In the genomic region with DNA sequence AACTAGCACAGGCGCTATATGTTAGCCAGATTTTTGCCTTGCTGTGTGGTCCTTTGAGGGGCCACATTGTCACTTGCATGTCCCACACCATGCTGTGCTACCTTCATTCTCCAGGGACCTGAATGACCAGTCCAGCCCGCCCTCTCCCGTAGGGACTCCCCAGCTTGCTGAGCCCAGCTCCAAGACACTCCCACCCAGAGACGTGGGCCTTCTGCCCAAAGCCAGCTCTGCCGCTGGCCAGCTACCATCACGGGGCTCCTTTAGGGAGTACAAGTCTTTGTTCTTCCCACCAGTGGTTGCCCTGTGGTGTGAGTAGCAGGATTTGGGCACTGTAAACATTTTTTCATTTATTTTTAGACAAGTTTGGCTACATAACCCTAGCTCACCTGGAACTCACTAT, we compare ENCODE assay signal across 12 mouse cellular contexts.
DNase-seq lines count a peak whose midpoint lies in the region; ATAC-seq lines count a peak whose summit lies in the region.
"Had no signal": no experiment of that assay in that cellular context is flagged by ENCODE, and none has a peak within 500 bp of the region (broad histone marks: within the 10 kb centered on the region; RNA-seq: fewer than 3 reads in every experiment).

No protein-coding gene starts in this region.

- DNase-seq in adrenal gland, adult 2 months: peak; percentile 19
- no peak for DNase-seq in adrenal gland, postnatal 25 days
- peak; percentile 73 to 74 for DNase-seq in heart, postnatal 10 days
- no peak for DNase-seq in heart, adult 8-10 months (ENCODE audit: low spot score)
- DNase-seq in midbrain, embryonic 10.5 days (ENCODE audit: low spot score): no peak
- no peak for DNase-seq in midbrain, embryonic 11.5 days (ENCODE audit: low spot score, missing footprints)
- no peak for DNase-seq in liver, embryonic 11.5 days (ENCODE audit: low spot score)
- DNase-seq: cerebellum, adult 11 months; kidney, postnatal 4 days; right cerebral cortex, postnatal 4 days had no signal

- intact Hi-C loops in heart, postnatal 10 days (cut with DNase I): loop anchor here (5.0 kb wide), 1 partner anchor 109 kb away; no protein-coding TSS in a partner anchor

- WGBS in midbrain, embryonic 10.5 days: 66% methylated on average over 6 of the region's 6 CpGs
- 66% methylated on average over 6 of the region's 6 CpGs for WGBS in midbrain, embryonic 11.5 days
- 62% methylated on average over 6 of the region's 6 CpGs for WGBS in stomach, embryonic 15.5 days
- WGBS in liver, embryonic 11.5 days: 79% methylated on average over 6 of the region's 6 CpGs

- peaks cover 50% of the 10 kb centered on the region for H3K4me1 ChIP-seq in midbrain, embryonic 10.5 days
- H3K4me1 ChIP-seq in midbrain, embryonic 11.5 days (ENCODE audit: control insufficient read depth, insufficient read depth, low read length): peaks cover 9% of the 10 kb centered on the region
- H3K4me1 ChIP-seq in stomach, embryonic 15.5 days: peaks cover 39% of the 10 kb centered on the region
- H3K4me1 ChIP-seq in liver, embryonic 11.5 days (replicated peaks; ENCODE audit: control insufficient read depth, insufficient read depth, low read length): 0 out of 2 replicates have a peak, but pooled peaks cover 3% of the 10 kb centered on the region

- H3K27me3 ChIP-seq in midbrain, embryonic 10.5 days (ENCODE audit: low read depth, poor library complexity, severe bottlenecking): peaks cover 9% of the 10 kb centered on the region
- no peaks in the 10 kb centered on the region for H3K27me3 ChIP-seq in midbrain, embryonic 11.5 days (ENCODE audit: control insufficient read depth, insufficient read depth, low read length)
- H3K27me3 ChIP-seq in stomach, embryonic 15.5 days (replicated peaks): no peaks in the 10 kb centered on the region
- no peaks in the 10 kb centered on the region for H3K27me3 ChIP-seq in liver, embryonic 11.5 days (replicated peaks; ENCODE audit: control insufficient read depth, insufficient read depth, low read length)

- H3K36me3 ChIP-seq in midbrain, embryonic 10.5 days: no peaks in the 10 kb centered on the region
- H3K36me3 ChIP-seq in midbrain, embryonic 11.5 days (ENCODE audit: control insufficient read depth, insufficient read depth, low read length): no peaks in the 10 kb centered on the region
- H3K36me3 ChIP-seq in stomach, embryonic 15.5 days: no peaks in the 10 kb centered on the region
- no peaks in the 10 kb centered on the region for H3K36me3 ChIP-seq in liver, embryonic 11.5 days (ENCODE audit: control insufficient read depth, insufficient read depth, low read length)

- H3K9me3 ChIP-seq in midbrain, embryonic 10.5 days (replicated peaks): no peaks in the 10 kb centered on the region
- no peaks in the 10 kb centered on the region for H3K9me3 ChIP-seq in midbrain, embryonic 11.5 days (ENCODE audit: control insufficient read depth, low read length)
- H3K9me3 ChIP-seq in stomach, embryonic 15.5 days: no peaks in the 10 kb centered on the region
- H3K9me3 ChIP-seq in liver, embryonic 11.5 days (ENCODE audit: control insufficient read depth, low read length): no peaks in the 10 kb centered on the region

- H3K4me2 ChIP-seq in midbrain, embryonic 11.5 days: no peak overlapping the region
- H3K4me2 ChIP-seq in stomach, embryonic 15.5 days: no peak overlapping the region
- H3K4me2 ChIP-seq in liver, embryonic 11.5 days: no peak overlapping the region

- no peak for ATAC-seq in midbrain, embryonic 11.5 days (ENCODE audit: low FRiP score)
- no peak for ATAC-seq in stomach, embryonic 15.5 days (ENCODE audit: insufficient read depth, low FRiP score, low read depth)
- no peak for ATAC-seq in liver, embryonic 11.5 days (replicated peaks; ENCODE audit: low FRiP score)

- no peak overlapping the region for H3K9ac ChIP-seq in midbrain, embryonic 11.5 days (ENCODE audit: low read length)
- H3K9ac ChIP-seq in stomach, embryonic 15.5 days: no peak overlapping the region
- no peak overlapping the region for H3K9ac ChIP-seq in liver, embryonic 11.5 days (ENCODE audit: low read depth, low read length)
- H3K9ac ChIP-seq: liver, embryonic 14.5 days had no signal

- no peak overlapping the region for H3K4me3 ChIP-seq in midbrain, embryonic 10.5 days
- no peak overlapping the region for H3K4me3 ChIP-seq in midbrain, embryonic 11.5 days (ENCODE audit: low read depth, low read length)
- H3K4me3 ChIP-seq in stomach, embryonic 15.5 days (replicated peaks): no peak overlapping the region
- H3K4me3 ChIP-seq in liver, embryonic 11.5 days (ENCODE audit: low read depth, low read length): no peak overlapping the region

- H3K27ac ChIP-seq in midbrain, embryonic 10.5 days (replicated peaks): peak overlapping the region; percentile 61; the same call in 1 of the 2 replicates
- no peak overlapping the region for H3K27ac ChIP-seq in midbrain, embryonic 11.5 days (ENCODE audit: low read depth, low read length)
- 0 out of 2 replicates have a peak overlapping the region, but pooled peaks have one; percentile 38 for H3K27ac ChIP-seq in stomach, embryonic 15.5 days
- no peak overlapping the region for H3K27ac ChIP-seq in liver, embryonic 11.5 days (ENCODE audit: low read depth, low read length)
- H3K27ac ChIP-seq: liver, embryonic 14.5 days had no signal

Comparison
In these comparisons a context has a peak if more than half of its experiments do, and no peak if none do; other contexts are left out.
1. DNase-seq: peak in adrenal gland, adult 2 months (single experiment) and heart, postnatal 10 days (2 of 2); none in adrenal gland, postnatal 25 days (single experiment), heart, adult 8-10 months (single experiment), midbrain, embryonic 10.5 days (single experiment), midbrain, embryonic 11.5 days (single experiment) and liver, embryonic 11.5 days (single experiment).
2. H3K27ac ChIP-seq: peak in midbrain, embryonic 10.5 days (single experiment) and stomach, embryonic 15.5 days (single experiment); none in midbrain, embryonic 11.5 days (single experiment) and liver, embryonic 11.5 days (single experiment).